Mouse (Mus musculus) MEL-GATA-1-ER (cell line): ENCODE measurements around the gene Flt3l.
"Not testable (repeated sequence)": the region's sequence is repeated elsewhere in the genome, so short reads cannot be mapped to it uniquely, and the experiment has no call there.

ENCODE experiments used
- DNase-seq: peaks from one replicate; pipeline ENCODE4 v3.0.0-alpha.2; 2012; ENCODE audit warnings: low read depth; ENCODE audit errors: extremely low read depth

Flt3l gene

DNA sequence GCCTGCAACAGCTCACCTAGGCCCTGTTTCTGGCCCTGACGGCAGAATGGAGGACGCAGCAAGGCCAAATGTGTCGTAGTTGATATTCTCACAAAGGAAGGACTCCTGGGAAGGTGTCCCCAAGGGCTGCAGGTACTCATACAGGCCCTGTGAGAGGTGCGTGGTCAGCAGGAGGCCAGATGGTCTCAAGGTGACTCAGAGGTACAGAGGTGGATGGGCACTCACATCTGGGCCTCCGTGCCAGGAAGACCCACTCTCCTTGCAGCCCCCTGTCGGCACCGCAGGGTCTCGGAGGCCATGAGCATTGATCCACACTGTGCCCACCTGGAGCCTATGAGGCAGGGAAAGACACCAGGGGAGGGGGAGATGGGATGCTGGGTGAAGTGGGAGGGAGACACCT, 9.2 kb upstream of the Flt3l start:
- DNase-seq: no peak

DNA sequence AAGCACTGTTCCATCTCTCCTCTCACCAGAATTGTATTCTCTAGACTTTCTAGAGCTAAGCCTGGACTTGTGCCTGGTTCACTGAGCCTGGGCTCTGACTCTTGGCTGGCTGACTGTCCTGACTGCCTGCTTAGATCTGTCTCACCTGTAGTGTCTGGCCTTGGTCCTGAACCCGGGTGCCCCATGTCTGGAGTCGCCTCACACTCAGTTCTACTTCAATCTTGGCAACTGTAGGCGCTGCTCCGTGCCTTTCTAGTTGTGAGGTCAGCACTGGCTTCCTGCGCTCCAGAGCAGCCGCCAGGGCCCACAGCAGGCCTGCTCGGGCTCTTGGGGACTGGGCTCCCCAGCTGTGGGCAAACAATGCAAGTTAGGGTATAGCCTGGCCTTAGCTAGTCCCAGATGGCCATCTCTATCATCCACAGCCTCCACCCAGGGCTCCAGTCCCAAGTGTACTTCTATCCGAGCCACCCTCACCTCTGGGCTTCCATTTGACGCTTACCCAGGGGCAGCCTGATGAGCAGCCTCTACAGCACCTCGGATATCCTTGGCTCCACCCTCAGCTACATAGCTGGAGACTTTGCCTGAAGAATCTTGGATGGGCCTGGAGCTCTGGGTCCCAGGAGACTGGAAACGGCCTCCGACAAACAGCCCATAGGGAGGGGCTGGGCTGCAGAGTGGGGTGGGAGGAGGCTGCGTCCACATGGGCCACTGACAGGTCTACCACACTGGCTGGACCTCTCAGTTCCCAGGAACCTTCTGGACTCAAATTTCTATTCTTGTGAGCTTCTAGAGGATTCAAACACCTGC, 8.3 kb upstream of the Flt3l start:
- DNase-seq: no peak

DNA sequence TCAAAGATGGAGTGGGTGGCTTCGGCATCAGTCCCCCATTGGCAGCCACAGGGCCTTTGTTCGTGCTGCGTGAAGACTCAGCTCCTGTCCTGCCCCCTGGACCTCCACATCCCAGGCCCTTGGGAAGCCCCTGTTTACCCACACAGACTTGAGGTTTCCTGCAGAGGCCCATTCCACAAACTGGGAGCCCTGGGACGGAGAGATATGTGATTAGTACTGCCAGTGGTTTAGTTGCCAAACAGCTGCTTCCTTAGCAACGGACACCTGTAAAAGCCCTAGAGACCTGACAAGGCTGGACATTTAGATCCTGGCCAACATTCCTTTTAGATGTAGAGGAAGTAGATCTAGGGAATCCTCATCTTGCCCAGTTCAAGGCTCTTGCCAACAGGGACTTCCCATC, 5.7 kb upstream of the Flt3l start:
- DNase-seq: no peak

DNA sequence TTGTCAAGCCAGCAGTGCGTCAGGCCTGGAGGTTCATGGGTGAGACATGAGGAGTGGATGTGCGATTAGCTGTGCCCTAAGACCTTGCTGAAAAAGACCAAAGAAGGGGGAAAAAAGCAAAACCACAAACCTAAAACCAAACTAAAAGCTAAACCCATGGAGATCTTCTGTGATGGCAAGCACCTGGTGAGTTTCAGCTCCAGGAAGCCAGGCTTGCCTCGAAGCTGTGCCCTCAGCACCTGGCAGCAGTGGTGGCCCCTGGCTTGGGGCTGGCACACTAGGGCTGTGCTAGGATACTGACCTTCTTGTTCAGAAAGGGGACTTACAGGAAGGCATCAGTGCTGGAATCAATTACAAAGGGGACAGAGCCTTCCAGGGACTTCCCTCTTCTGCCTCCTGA, 5.1 kb upstream of the Flt3l start:
- no peak for DNase-seq

DNA sequence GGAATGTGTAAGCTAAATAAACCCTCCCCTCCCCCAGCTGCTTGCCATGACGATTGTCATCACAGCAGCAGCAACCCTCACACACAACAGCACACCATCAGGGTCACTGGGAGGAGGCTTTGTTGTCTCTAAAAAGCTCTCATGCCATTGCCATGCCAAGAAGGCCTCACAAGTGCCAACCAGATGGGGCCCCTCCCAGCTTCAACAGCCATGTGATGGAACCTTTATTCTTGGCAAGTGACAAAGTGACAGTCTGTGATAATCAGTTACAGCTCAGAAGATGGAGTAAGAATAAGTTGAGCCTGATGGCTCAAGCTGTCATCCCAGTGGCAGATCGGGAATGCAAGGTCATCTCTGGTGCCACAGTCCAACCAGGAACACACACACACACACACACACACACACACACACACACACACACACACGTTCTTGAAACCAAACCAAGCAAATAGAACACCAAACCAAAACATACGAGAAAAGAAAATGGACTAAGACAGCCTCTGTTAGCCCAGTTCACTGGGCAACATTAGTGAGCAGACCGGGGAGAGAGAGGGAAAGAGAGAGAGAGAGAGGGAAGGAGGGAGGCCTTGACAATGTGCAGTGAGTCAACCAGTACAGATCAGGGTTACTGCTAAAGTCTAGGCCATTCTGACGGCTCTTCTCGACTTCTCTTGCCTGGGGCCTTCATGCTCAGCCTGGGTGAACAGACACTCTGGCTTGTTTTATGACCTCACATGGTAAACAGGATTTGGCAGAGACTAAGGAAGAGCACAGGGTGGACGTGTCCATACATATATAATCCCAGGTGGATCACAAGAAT, 3.9 kb upstream of the Flt3l start:
- no peak for DNase-seq

DNA sequence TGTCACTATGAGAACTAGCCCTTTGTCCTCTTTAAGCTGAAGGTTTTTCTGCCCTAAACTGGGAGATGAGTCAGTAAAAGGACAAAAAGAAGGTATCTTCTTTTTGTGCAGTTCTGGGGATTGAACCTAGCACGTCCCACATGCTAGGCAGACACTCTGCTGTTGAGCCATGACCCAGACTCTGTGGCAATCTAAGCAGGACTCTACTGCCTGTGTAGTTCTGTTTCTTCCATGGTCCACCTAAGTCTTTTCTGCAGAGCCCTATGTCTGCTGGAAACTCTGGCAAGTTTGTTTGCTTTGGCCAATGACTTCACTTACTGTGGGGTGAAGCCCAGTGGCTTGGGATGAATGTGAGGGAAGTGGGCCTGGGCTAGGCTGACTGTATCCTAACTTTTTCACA, 2.2 kb upstream of the Flt3l start:
- DNase-seq: no peak

DNA sequence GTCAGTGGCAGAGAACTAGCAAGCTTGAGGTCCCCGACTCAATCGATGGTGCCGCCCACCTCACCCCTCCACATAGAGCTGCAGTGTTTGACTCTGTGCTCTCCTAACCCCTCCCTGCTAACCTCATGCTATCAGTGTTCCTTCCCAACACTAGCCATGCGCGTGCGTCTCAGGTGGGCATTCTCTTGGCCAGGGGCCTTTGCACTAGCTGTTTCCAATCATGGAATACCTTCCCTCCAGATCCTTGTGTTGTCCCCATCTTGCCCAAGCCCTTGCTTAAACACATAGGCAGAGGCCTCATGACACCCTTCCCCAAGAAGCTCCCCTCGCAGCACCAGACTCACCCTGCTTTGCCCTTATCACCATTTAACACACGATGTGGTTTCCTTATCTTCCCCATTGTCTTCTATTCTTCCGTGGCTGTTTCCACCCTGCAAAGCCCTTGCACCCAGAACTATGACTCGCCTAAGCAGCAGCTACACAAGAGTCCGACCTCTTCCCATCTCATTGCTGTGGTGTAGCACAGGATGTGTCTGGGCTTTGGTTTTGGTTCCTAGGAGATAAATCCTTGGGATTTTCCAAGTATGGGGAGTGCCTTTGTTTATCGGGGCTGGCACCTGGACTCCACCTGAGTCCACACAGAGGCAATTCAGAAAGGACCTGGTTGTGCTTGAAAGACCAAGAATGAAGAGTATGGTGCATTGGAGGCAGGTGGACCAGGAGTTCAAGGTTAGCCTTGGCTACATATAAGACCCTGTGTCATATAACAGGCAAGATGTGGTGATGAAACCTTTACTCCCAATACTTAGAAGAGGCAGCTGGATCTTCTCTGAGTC, 1.2 kb upstream of the Flt3l start:
- peak; percentile 99 for DNase-seq

DNA sequence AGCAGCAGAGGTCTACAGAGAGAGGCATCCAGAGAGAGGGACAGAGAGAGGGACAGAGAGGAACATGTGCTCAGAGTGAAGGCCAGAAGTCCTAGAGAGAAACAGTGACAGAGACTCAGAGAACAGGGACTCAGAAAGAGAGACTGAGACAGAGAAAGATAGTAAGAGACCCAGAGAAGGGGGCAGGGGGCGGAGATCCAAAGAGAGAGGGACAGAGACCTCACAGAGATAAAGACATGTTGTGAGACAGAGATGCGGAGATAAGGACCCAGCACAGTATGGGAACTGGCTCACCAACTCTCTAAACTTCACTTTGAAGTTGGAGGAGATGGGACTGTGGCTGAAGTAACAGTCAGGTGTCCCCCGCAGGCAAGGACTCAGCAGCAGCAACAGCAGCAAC, 862 bp downstream of the Flt3l start:
- no peak for DNase-seq

DNA sequence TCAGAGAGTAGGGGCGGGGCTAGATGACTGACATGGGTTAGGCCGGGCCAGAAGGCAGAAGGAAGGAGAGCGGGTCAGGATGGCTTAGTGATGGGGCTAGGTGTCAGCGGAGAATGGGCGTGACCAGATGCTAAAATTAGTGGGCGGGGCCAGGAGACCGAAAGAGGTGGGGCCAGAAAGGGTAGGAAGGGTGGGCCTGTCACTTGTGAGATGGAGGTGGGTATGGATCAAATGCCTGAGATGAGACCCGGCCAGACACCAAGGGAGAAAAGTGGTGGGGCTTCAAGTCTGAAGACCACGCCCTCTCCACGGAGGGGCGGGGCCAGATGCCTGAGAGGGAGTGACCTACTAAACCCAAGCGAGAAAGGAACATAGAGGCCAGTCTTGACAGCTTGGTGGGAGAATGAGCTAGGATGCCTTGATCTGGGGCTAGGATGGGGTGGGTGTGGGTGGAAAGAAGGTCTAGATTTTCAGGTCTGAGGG, 1.6 kb downstream of the Flt3l start:
- DNase-seq: peak; percentile 82

DNA sequence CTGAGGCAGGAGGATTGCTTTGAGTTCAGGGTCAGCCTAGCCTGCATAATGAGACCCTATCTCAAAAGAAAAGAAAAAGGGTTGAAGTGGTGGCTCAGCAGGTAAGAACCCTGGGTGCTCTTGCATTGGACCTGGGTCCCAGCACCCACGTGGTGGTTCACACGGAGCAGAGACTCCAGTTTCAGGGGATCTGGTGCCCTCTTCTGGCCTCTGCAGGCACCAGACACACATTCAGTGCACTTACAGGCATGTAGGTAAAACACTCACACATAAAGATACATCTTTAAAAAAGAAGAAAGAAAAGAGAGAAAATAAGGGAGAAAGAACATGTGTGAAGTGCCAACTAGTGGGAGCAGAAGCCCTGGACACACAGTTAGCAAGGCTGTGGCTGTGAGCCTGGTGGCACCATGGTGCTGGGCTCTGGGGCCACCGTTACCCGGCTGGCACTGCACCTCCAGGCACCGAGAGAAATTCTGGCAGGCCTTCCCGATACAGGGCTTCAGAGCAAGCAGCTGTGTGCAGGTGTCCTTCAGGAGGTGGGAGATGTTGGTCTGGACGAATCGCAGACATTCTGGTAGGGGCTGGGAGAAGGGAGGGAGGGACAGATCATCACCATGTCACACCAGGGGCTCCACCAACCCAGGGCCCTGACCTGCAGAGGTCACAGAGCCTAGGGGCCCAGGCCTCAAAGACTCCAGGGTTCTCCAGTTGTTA, 2.6 kb downstream of the Flt3l start:
- no peak for DNase-seq

DNA sequence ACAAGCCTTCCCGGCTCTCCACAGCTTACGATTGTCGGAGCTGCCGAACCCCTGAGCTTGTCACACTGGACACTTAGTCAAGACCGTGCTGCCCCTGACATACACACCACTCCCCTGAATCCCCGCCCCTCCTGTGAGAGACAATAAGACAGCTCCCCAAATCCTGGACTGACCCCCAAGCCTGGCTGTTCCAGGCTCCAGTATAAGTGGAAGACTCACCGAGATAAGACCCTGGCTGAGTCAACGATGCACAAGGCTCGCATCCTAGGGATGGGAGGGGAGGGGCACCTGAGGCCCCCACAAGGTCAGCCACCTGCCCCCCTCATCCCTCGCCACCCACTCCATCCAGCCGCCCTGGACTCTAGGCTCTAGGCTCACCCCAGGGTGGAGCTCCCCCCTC, 4.4 kb downstream of the Flt3l start:
- no peak for DNase-seq

DNA sequence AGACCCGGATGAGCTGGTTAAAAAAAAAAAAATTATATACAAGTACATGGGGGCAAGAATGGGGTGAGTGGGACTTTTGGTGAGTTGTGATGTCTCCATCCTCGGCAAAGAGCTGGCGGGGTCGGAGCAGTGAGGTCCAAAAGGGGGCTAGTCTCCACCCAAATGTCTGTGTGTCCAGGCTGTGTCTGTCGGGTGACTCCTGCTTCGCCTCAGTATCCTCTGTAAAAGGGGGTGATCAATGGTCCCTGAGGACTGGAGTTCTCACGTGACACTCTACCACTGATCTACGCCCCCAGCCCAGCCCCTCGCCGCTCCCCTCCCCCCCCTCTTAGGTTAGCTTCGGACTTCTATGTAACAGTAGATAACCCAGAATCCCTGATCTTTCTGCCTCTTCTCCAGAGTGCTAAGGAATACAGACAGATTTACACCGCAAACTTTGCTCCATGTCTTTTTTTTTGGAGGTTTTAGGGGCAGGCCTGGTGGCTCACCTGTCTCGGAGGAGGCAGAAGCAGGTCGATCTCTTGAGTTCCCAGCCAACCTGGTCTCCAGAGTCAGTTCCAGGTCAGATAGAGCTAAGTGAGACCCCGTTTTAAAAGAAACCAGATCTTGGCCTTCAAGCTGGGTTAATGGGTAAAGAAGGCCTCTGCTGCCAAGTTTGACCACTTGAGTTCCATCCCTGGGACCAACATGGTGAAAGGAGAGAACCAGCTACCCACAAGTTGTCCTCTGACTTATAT, 6.3 kb downstream of the Flt3l start:
- no peak for DNase-seq

DNA sequence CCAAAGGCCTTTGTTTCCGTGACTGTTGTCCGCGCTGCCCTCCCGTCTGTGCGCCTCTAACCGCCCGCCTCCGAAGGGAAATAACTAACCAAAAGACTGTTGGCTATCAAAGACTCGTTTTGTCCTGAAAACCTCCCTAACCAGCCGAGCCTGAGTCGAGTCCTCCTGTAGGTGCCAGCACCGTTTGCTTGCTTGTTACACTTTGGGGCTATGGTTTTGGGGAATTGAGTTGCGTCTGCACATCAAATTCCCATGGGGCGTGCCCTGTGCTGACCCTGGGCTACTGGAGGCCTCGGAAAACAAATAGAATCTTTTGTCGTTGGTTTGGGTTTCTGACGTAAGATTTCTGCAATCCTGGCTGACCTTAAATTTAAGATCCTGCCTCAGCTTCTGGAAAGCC, 6.9 kb downstream of the Flt3l start:
- no peak for DNase-seq

DNA sequence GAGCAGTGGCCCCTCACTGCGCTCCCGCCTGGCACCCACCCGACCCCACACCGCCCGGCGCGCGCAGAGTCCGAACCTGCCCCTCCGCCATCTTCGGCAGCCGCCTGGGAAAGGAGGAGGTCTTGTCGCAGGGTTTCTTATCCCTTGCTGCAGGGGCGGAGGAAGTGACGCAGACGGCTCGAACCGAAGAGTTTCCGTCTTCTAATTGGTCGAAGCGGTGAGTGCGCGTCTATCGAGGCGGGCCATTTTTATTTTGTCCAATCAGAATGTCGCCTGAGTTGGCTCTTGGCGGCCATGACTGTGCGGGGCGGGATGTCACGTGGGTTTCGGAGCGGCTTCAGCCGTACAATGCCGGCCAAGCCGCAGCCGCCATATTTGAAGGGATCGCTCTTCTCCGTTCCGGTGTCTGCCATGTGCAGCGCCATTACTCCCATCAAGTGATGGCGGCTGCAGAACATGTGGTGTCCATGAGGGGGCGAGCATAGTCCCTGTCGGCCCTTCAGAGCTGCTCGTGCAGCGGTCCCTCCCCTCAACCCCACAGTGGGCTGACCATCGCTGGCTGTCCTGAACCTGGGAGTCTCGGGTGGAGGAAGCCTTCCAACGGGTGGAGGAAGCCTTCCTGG, 7.5 kb downstream of the Flt3l start, which contains the start of gene Rpl13a:
Gene Rpl13a, minus strand, starts transcription at position 138 of the 623 bp plus-strand sequence.
- peak; percentile 95 for DNase-seq

DNA sequence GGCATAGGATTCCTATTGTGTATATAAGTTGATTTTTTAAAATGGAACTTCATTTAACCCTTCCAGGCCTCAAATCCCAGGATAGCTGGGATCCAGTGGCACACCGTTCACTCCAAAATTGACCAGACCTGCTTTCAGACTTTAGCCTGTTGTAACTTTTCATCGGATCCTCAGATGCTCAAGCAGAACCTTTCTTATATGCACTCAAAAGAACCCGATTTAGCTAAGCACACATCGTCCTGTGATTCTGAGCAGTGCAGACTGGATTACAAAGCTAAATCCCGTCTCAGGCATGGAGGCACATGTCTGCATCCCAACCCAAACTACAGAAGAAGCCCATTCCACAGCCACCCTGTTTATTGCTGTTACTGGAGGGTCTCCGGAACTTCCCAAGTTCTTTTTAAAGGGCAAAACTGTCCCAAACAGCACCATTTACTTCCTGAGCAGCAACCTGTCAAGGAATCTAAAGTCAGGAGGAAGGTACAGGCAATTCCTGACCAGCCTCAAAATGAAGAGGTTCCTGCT, 8.5 kb downstream of the Flt3l start:
- DNase-seq: no peak

DNA sequence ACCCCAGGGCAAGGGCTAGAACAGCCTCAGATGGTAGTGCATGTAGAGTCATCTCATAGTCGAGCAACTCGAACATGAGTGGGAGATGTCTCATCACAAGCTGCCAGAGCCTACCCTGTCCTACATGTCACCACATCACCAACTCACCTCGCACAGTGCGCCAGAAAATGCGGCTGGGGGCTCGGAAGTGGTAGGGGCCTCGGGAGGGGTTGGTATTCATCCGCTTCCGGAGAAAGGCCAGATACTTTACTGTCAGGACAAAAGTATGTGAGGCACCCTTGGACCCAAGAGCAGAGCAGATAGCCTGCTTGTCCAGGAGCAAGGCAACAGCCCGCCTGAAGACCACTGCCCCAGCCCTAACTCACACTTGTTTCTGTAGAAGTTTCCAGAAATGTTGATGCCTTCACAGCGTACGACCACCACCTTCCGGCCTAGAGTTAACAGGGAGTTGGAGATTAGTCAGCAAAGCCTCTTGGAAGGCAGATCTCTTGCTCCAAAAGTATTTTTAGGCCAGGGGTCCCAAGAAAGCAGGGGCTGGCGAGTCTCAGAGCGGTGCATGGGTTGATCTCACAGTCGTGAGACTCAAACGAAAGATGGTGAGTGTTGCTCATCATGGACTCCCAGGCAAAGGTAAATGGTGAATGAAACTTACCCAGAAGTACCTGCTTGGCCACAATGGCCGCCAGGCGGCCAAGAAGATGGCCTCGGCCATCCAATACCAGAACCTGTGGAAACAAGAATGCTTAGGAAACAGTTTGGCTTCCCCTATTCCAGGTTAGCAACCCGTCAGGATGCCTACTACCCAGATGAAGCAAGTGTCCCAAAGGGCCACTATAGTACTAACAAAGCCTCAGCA, 9.2 kb downstream of the Flt3l start:
- DNase-seq: no peak

DNA sequence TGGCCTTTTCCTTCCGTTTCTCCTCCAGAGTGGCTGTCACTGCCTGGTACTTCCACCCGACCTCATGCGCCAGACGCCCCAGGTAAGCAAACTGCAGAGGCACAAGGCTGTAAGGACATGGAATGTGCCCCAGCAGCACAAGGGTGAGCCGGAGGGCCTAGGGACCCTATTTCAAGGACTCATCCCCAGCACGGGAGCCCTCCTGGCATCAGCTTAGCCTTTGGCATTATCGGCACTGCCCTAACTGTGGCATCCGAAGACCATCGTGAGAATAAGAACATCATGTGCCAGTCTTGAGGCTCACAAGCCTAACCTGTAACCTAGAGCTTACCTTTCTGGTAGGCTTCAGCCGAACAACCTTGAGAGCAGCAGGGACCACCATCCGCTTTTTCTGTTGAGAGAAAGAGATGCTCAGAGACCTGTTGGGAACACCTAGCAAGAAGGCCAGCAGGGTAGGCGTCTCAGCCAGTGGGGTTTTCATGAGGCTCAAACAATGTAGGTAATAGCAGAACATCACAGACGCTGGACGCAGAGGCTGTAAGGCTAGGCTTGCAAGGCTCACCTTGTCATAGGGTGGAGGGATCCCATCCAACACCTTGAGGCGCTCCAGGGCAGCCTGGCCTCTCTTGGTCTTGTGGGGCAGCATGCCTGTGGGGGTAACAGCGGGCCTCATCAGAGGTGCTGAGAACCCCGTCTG, 9.9 kb downstream of the Flt3l start:
- no peak for DNase-seq

DNA sequence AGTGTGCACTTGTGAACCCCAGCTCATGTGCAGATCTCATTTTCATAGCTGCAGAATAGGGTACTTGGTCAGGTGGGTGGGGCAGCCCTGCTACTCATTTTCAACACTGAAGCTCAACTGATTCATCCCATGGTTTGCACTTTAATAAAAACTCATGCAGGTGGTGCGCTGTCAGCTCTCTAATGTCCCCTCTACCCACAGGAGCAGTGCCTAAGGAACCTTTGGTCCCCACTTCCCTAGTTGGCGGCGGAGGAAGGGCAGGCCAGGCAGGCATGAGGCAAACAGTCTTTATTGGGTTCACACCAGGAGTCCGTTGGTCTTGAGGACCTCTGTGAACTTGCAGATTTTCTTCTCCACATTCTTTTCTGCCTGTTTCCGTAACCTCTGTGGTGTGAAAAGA, 10.6 kb downstream of the Flt3l start:
- DNase-seq: not testable (repeated sequence)
